Mouse (Mus musculus): Measurements from ENCODE around the gene Tmem270.

DNA sequence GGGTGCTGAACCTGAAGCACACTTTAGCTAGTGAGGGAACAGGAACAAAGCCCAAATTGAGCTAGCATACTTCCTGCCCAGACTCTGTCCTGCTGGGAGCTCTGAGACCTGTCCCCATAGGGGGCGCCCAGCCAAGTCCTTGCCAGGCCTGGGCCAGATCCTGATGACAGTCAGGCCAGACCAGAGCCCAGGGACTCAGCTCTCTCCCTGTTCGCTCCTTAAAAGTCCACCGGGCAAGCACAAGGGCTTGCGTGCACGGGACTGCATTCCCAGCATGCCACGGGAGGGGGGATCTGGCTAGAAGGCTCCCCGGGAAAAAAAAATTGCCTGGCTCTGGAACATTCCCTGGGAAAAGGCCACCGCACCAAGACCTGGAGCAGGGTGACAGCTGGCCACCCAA, 41.4 kb downstream of the Tmem270 start:
- TF ChIP-seq POLR2A (IDR thresholded peaks at IDR 0.05; ENCODE audit: insufficient read depth, low read length) = no peak
- TF ChIP-seq CTCF (IDR thresholded peaks at IDR 0.05; ENCODE audit: low read depth, low read length) = peak; percentile 7
